Mouse (Mus musculus) lung, adult 2 months (tissue): ENCODE results near the gene Shprh.

Source experiments
- CTCF ChIP-seq: fragments of 200-500 bp; IDR thresholded peaks from 2 replicates; pipeline ENCODE4 v1.5.1; 2011; ENCODE audit warnings: mild to moderate bottlenecking, low read length, control low read depth; ENCODE audit not compliant: insufficient read depth
- POLR2A ChIP-seq: fragments of 200-500 bp; IDR thresholded peaks from 2 replicates; pipeline ENCODE4 v1.6.1; 2011; ENCODE audit warnings: low read depth, mild to moderate bottlenecking, control low read depth, low read length, borderline replicate concordance; ENCODE audit errors: extremely low read depth

- no peak for TF ChIP-seq CTCF
- no peak for TF ChIP-seq POLR2A
Observed at GRCm38 (mm10) chr10:11198346-11198745, 49.1 kb downstream of the Shprh start.
